Mouse (Mus musculus): ENCODE results near the gene Pde9a. TPM values are rescaled to one million over a fixed set of nuclear protein-coding genes. Genes with fewer than 3 reads are reported as not detected.

Pde9a gene
- polyA plus RNA-seq, 1 experiment from 2014 or later: 31.1 TPM

GRCm38 (mm10) chr17:31487433-31488060 lies 101.5 kb downstream of the Pde9a start:
- H3K4me1 ChIP-seq (ENCODE audit: control insufficient read depth, insufficient read depth, low read length): 0 out of 2 replicates have a peak, but pooled peaks cover 8% of the 10 kb centered on the region
- no peaks in the 10 kb centered on the region for H3K36me3 ChIP-seq (ENCODE audit: control insufficient read depth, insufficient read depth, low read length)
- H3K4me3 ChIP-seq (replicated peaks; ENCODE audit: low read length): no peak overlapping the region
- 32% methylated on average over 6 of the region's 6 CpGs for whole genome bisulfite sequencing
- no peaks in the 10 kb centered on the region for H3K27me3 ChIP-seq (ENCODE audit: control insufficient read depth, insufficient read depth, low read length)
- no peak overlapping the region for H3K4me2 ChIP-seq (ENCODE audit: low read depth, low read length)
- ATAC-seq (ENCODE audit: insufficient read depth, low FRiP score): no peak
- no peak overlapping the region for H3K27ac ChIP-seq (ENCODE audit: low read length)
- H3K9me3 ChIP-seq (replicated peaks; ENCODE audit: control insufficient read depth, low read length): no peaks in the 10 kb centered on the region
- H3K9ac ChIP-seq (ENCODE audit: low read length): 0 out of 2 replicates have a peak overlapping the region, but pooled peaks have one; percentile 1

- no peak overlapping the region for H3K9ac ChIP-seq (ENCODE audit: low read length)
- no peak overlapping the region for H3K4me3 ChIP-seq (replicated peaks; ENCODE audit: low read length)
- ATAC-seq (ENCODE audit: insufficient read depth, low FRiP score): no peak
- no peak overlapping the region for H3K4me2 ChIP-seq (ENCODE audit: low read depth, low read length)
- 0 out of 2 replicates have a peak, but pooled peaks cover 8% of the 10 kb centered on the region for H3K4me1 ChIP-seq (ENCODE audit: control insufficient read depth, insufficient read depth, low read length)
- H3K9me3 ChIP-seq (replicated peaks; ENCODE audit: control insufficient read depth, low read length): no peaks in the 10 kb centered on the region
- H3K36me3 ChIP-seq (ENCODE audit: control insufficient read depth, insufficient read depth, low read length): peaks cover 3% of the 10 kb centered on the region; the same call in 1 of the 2 replicates
- no peak overlapping the region for H3K27ac ChIP-seq (ENCODE audit: low read length)
- H3K27me3 ChIP-seq (ENCODE audit: control insufficient read depth, insufficient read depth, low read length): no peaks in the 10 kb centered on the region
Measured at GRCm38 (mm10) chr17:31491355-31491754, 105.3 kb downstream of the Pde9a start.

GRCm38 (mm10) chr17:31492416-31492815 lies 106.4 kb downstream of the Pde9a start:
- no peak overlapping the region for H3K4me3 ChIP-seq (replicated peaks; ENCODE audit: low read length)
- no peak overlapping the region for H3K9ac ChIP-seq (ENCODE audit: low read length)
- H3K4me1 ChIP-seq (ENCODE audit: control insufficient read depth, insufficient read depth, low read length): 0 out of 2 replicates have a peak, but pooled peaks cover 4% of the 10 kb centered on the region
- H3K4me2 ChIP-seq (ENCODE audit: low read depth, low read length): no peak overlapping the region
- WGBS: 0% methylated on average over 2 of the region's 2 CpGs
- peak; percentile 44; the same call in 1 of the 2 replicates for ATAC-seq (ENCODE audit: insufficient read depth, low FRiP score)
- no peaks in the 10 kb centered on the region for H3K9me3 ChIP-seq (replicated peaks; ENCODE audit: control insufficient read depth, low read length)
- H3K27ac ChIP-seq (ENCODE audit: low read length): no peak overlapping the region
- peaks cover 10% of the 10 kb centered on the region; the same call in 1 of the 2 replicates for H3K36me3 ChIP-seq (ENCODE audit: control insufficient read depth, insufficient read depth, low read length)
- H3K27me3 ChIP-seq (ENCODE audit: control insufficient read depth, insufficient read depth, low read length): no peaks in the 10 kb centered on the region

GRCm38 (mm10) chr17:31494989-31495388 lies 109.0 kb downstream of the Pde9a start:
- H3K4me3 ChIP-seq (replicated peaks; ENCODE audit: low read length): no peak overlapping the region
- H3K4me1 ChIP-seq (ENCODE audit: control insufficient read depth, insufficient read depth, low read length): no peaks in the 10 kb centered on the region
- 90% methylated on average over 1 of the region's 1 CpGs for WGBS

GRCm38 (mm10) chr17:31497726-31498125 lies 111.7 kb downstream of the Pde9a start:
- H3K4me2 ChIP-seq (ENCODE audit: low read depth, low read length): no peak overlapping the region
- no peak overlapping the region for H3K4me3 ChIP-seq (replicated peaks; ENCODE audit: low read length)
- H3K27me3 ChIP-seq (ENCODE audit: control insufficient read depth, insufficient read depth, low read length): no peaks in the 10 kb centered on the region
- H3K9ac ChIP-seq (ENCODE audit: low read length): no peak overlapping the region
- H3K9me3 ChIP-seq (replicated peaks; ENCODE audit: control insufficient read depth, low read length): no peaks in the 10 kb centered on the region
- H3K4me1 ChIP-seq (ENCODE audit: control insufficient read depth, insufficient read depth, low read length): no peaks in the 10 kb centered on the region
- WGBS: 75% methylated on average over 6 of the region's 6 CpGs
- H3K36me3 ChIP-seq (ENCODE audit: control insufficient read depth, insufficient read depth, low read length): peaks cover 31% of the 10 kb centered on the region
- ATAC-seq (ENCODE audit: insufficient read depth, low FRiP score): no peak
- H3K27ac ChIP-seq (ENCODE audit: low read length): no peak overlapping the region

More at GRCm38 (mm10) chr17:31494989-31495388, 109.0 kb downstream of the Pde9a start:
- Histone ChIP-seq H3K4me2 (ENCODE audit: low read depth, low read length) (no peak overlapping the region), H3K36me3 (ENCODE audit: control insufficient read depth, insufficient read depth, low read length) (peaks cover 23% of the 10 kb centered on the region), H3K27me3 (ENCODE audit: control insufficient read depth, insufficient read depth, low read length) (no peaks in the 10 kb centered on the region), H3K9ac (ENCODE audit: low read length) (no peak overlapping the region), H3K9me3 (replicated peaks; ENCODE audit: control insufficient read depth, low read length) (no peaks in the 10 kb centered on the region), H3K27ac (ENCODE audit: low read length) (no peak overlapping the region)
- ATAC-seq (ENCODE audit: insufficient read depth, low FRiP score): no peak

- Histone ChIP-seq H3K4me1 (ENCODE audit: control insufficient read depth, insufficient read depth, low read length) (no peaks in the 10 kb centered on the region), H3K9ac (ENCODE audit: low read length) (no peak overlapping the region), H3K4me3 (replicated peaks; ENCODE audit: low read length) (no peak overlapping the region), H3K9me3 (replicated peaks; ENCODE audit: control insufficient read depth, low read length) (no peaks in the 10 kb centered on the region), H3K4me2 (ENCODE audit: low read depth, low read length) (no peak overlapping the region), H3K27ac (ENCODE audit: low read length) (no peak overlapping the region), H3K36me3 (ENCODE audit: control insufficient read depth, insufficient read depth, low read length) (peaks cover 40% of the 10 kb centered on the region), H3K27me3 (ENCODE audit: control insufficient read depth, insufficient read depth, low read length) (no peaks in the 10 kb centered on the region)
- no peak for ATAC-seq (ENCODE audit: insufficient read depth, low FRiP score)
- WGBS: 93% methylated on average over 12 of the region's 12 CpGs
Measured at GRCm38 (mm10) chr17:31499725-31500124, 113.7 kb downstream of the Pde9a start.

- WGBS: 92% methylated on average over 8 of the region's 8 CpGs
- no peak overlapping the region for H3K4me3 ChIP-seq (replicated peaks; ENCODE audit: low read length)
- no peaks in the 10 kb centered on the region for H3K4me1 ChIP-seq (ENCODE audit: control insufficient read depth, insufficient read depth, low read length)
- H3K27me3 ChIP-seq (ENCODE audit: control insufficient read depth, insufficient read depth, low read length): no peaks in the 10 kb centered on the region
- H3K4me2 ChIP-seq (ENCODE audit: low read depth, low read length): no peak overlapping the region
- H3K9me3 ChIP-seq (replicated peaks; ENCODE audit: control insufficient read depth, low read length): no peaks in the 10 kb centered on the region
- peaks cover 44% of the 10 kb centered on the region for H3K36me3 ChIP-seq (ENCODE audit: control insufficient read depth, insufficient read depth, low read length)
- no peak overlapping the region for H3K27ac ChIP-seq (ENCODE audit: low read length)
- no peak overlapping the region for H3K9ac ChIP-seq (ENCODE audit: low read length)
- no peak for ATAC-seq (ENCODE audit: insufficient read depth, low FRiP score)
Measured at GRCm38 (mm10) chr17:31500416-31500815, 114.4 kb downstream of the Pde9a start.

- H3K9me3 ChIP-seq (replicated peaks; ENCODE audit: control insufficient read depth, low read length): no peaks in the 10 kb centered on the region
- ATAC-seq (ENCODE audit: insufficient read depth, low FRiP score): no peak
- H3K4me1 ChIP-seq (ENCODE audit: control insufficient read depth, insufficient read depth, low read length): no peaks in the 10 kb centered on the region
- no peak overlapping the region for H3K4me2 ChIP-seq (ENCODE audit: low read depth, low read length)
- no peak overlapping the region for H3K4me3 ChIP-seq (replicated peaks; ENCODE audit: low read length)
- WGBS: 89% methylated on average over 3 of the region's 3 CpGs
- no peak overlapping the region for H3K27ac ChIP-seq (ENCODE audit: low read length)
- peaks cover 44% of the 10 kb centered on the region for H3K36me3 ChIP-seq (ENCODE audit: control insufficient read depth, insufficient read depth, low read length)
- no peak overlapping the region for H3K9ac ChIP-seq (ENCODE audit: low read length)
- H3K27me3 ChIP-seq (ENCODE audit: control insufficient read depth, insufficient read depth, low read length): no peaks in the 10 kb centered on the region
Measured at GRCm38 (mm10) chr17:31500908-31501307, 114.9 kb downstream of the Pde9a start.

- ATAC-seq (ENCODE audit: insufficient read depth, low FRiP score): no peak
Measured at GRCm38 (mm10) chr17:31502261-31502927, 116.4 kb downstream of the Pde9a start.

More at GRCm38 (mm10) chr17:31502261-31502927, 116.4 kb downstream of the Pde9a start:
- 85% methylated on average over 12 of the region's 12 CpGs for WGBS
- H3K4me3 ChIP-seq (replicated peaks; ENCODE audit: low read length): no peak overlapping the region
- no peaks in the 10 kb centered on the region for H3K27me3 ChIP-seq (ENCODE audit: control insufficient read depth, insufficient read depth, low read length)
- H3K4me1 ChIP-seq (ENCODE audit: control insufficient read depth, insufficient read depth, low read length): no peaks in the 10 kb centered on the region
- no peak overlapping the region for H3K27ac ChIP-seq (ENCODE audit: low read length)
- no peaks in the 10 kb centered on the region for H3K9me3 ChIP-seq (replicated peaks; ENCODE audit: control insufficient read depth, low read length)
- no peak overlapping the region for H3K4me2 ChIP-seq (ENCODE audit: low read depth, low read length)
- peaks cover 34% of the 10 kb centered on the region for H3K36me3 ChIP-seq (ENCODE audit: control insufficient read depth, insufficient read depth, low read length)
- no peak overlapping the region for H3K9ac ChIP-seq (ENCODE audit: low read length)
